Mouse (Mus musculus): ENCODE results near the gene Vti1a. TPM values are rescaled to one million over a fixed set of nuclear protein-coding genes. Genes with fewer than 3 reads are reported as not detected.
A peak's percentile ranks its signal among the peaks of the same experiment; 100 is the strongest.

Gene Vti1a
- polyA plus RNA-seq, 1 experiment from 2014 or later: 26.7 TPM

GRCm38 (mm10) chr19:55593729-55594444, 277.8 kb downstream of the Vti1a start:
- Histone ChIP-seq H3K4me1 (replicated peaks; ENCODE audit: control insufficient read depth, insufficient read depth, low read length) (peaks cover 32% of the 10 kb centered on the region), H3K36me3 (ENCODE audit: control insufficient read depth, insufficient read depth, low read length) (no peaks in the 10 kb centered on the region), H3K4me2 (ENCODE audit: low read depth, low read length) (peak overlapping the region; percentile 32; the same call in 1 of the 2 replicates), H3K27ac (ENCODE audit: low read length) (no peak overlapping the region; the same call in 1 of the 2 replicates), H3K9me3 (ENCODE audit: control insufficient read depth, low read length) (no peaks in the 10 kb centered on the region), H3K9ac (ENCODE audit: low read length) (no peak overlapping the region; the same call in 1 of the 2 replicates), H3K4me3 (ENCODE audit: low read length) (no peak overlapping the region), H3K27me3 (ENCODE audit: control insufficient read depth, insufficient read depth, low read depth, low read length) (no peaks in the 10 kb centered on the region)
- whole genome bisulfite sequencing: 36% methylated on average over 16 of the region's 16 CpGs
- ATAC-seq (ENCODE audit: low read depth): peak; percentile 94

- H3K36me3 ChIP-seq (ENCODE audit: control insufficient read depth, insufficient read depth, low read length): no peaks in the 10 kb centered on the region
- ATAC-seq (ENCODE audit: low read depth): no peak
- H3K27me3 ChIP-seq (ENCODE audit: control insufficient read depth, insufficient read depth, low read depth, low read length): no peaks in the 10 kb centered on the region
- no peak overlapping the region for H3K4me2 ChIP-seq (ENCODE audit: low read depth, low read length)
- H3K4me1 ChIP-seq (replicated peaks; ENCODE audit: control insufficient read depth, insufficient read depth, low read length): peaks cover 32% of the 10 kb centered on the region
- H3K27ac ChIP-seq (ENCODE audit: low read length): no peak overlapping the region
- H3K4me3 ChIP-seq (ENCODE audit: low read length): no peak overlapping the region
- H3K9ac ChIP-seq (ENCODE audit: low read length): no peak overlapping the region
- no peaks in the 10 kb centered on the region for H3K9me3 ChIP-seq (ENCODE audit: control insufficient read depth, low read length)
- WGBS: 69% methylated on average over 3 of the region's 3 CpGs
Measured at GRCm38 (mm10) chr19:55594451-55594850, 278.4 kb downstream of the Vti1a start.

- H3K9ac ChIP-seq (ENCODE audit: low read length): no peak overlapping the region
- no peak for ATAC-seq (ENCODE audit: low read depth)
- no peak overlapping the region for H3K4me2 ChIP-seq (ENCODE audit: low read depth, low read length)
- H3K4me1 ChIP-seq (replicated peaks; ENCODE audit: control insufficient read depth, insufficient read depth, low read length): peaks cover 32% of the 10 kb centered on the region
- no peak overlapping the region for H3K4me3 ChIP-seq (ENCODE audit: low read length)
- 19% methylated on average over 9 of the region's 9 CpGs for WGBS
- no peaks in the 10 kb centered on the region for H3K9me3 ChIP-seq (ENCODE audit: control insufficient read depth, low read length)
- no peaks in the 10 kb centered on the region for H3K36me3 ChIP-seq (ENCODE audit: control insufficient read depth, insufficient read depth, low read length)
- H3K27ac ChIP-seq (ENCODE audit: low read length): no peak overlapping the region
- no peaks in the 10 kb centered on the region for H3K27me3 ChIP-seq (ENCODE audit: control insufficient read depth, insufficient read depth, low read depth, low read length)
Measured at GRCm38 (mm10) chr19:55595945-55596649, 280.0 kb downstream of the Vti1a start.

GRCm38 (mm10) chr19:55596804-55597203, 280.7 kb downstream of the Vti1a start:
- Histone ChIP-seq H3K36me3 (ENCODE audit: control insufficient read depth, insufficient read depth, low read length) (no peaks in the 10 kb centered on the region), H3K4me3 (ENCODE audit: low read length) (no peak overlapping the region), H3K9me3 (ENCODE audit: control insufficient read depth, low read length) (no peaks in the 10 kb centered on the region), H3K4me1 (replicated peaks; ENCODE audit: control insufficient read depth, insufficient read depth, low read length) (peaks cover 32% of the 10 kb centered on the region), H3K9ac (ENCODE audit: low read length) (no peak overlapping the region), H3K27me3 (ENCODE audit: control insufficient read depth, insufficient read depth, low read depth, low read length) (no peaks in the 10 kb centered on the region), H3K27ac (ENCODE audit: low read length) (no peak overlapping the region), H3K4me2 (ENCODE audit: low read depth, low read length) (no peak overlapping the region)
- ATAC-seq (ENCODE audit: low read depth): no peak
- 24% methylated on average over 6 of the region's 6 CpGs for WGBS

DNA sequence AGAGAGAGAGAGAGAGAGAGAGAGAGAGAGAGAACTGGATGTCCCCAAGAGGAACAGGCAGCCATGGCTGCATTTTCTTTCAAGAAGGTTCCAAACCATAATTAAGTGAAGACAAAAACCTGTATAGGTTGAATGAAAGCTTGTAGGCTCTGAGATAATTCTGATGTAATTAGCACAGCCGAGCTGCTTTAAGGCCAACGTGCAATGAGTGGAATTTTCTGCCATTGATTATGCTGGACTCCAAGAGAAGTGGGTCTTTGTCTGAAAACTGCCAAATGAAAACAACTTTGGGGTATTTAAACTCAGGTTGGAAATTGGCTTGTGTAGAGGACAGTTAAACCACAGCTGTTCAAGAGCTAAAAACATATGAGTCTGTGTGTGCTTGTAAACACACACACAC, 281.2 kb downstream of the Vti1a start:
- H3K27ac ChIP-seq (ENCODE audit: low read length): no peak overlapping the region
- no peaks in the 10 kb centered on the region for H3K36me3 ChIP-seq (ENCODE audit: control insufficient read depth, insufficient read depth, low read length)
- H3K9me3 ChIP-seq (ENCODE audit: control insufficient read depth, low read length): no peaks in the 10 kb centered on the region
- no peak overlapping the region for H3K4me2 ChIP-seq (ENCODE audit: low read depth, low read length)
- no peak for ATAC-seq (ENCODE audit: low read depth)
- no peak overlapping the region for H3K9ac ChIP-seq (ENCODE audit: low read length)
- no peaks in the 10 kb centered on the region for H3K27me3 ChIP-seq (ENCODE audit: control insufficient read depth, insufficient read depth, low read depth, low read length)
- no peak overlapping the region for H3K4me3 ChIP-seq (ENCODE audit: low read length)
- peaks cover 32% of the 10 kb centered on the region for H3K4me1 ChIP-seq (replicated peaks; ENCODE audit: control insufficient read depth, insufficient read depth, low read length)
- WGBS: 53% methylated on average over 2 of the region's 2 CpGs

GRCm38 (mm10) chr19:55597951-55598350, 281.9 kb downstream of the Vti1a start:
- H3K9ac ChIP-seq (ENCODE audit: low read length): no peak overlapping the region
- no peaks in the 10 kb centered on the region for H3K9me3 ChIP-seq (ENCODE audit: control insufficient read depth, low read length)
- 64% methylated on average over 12 of the region's 12 CpGs for WGBS
- H3K4me2 ChIP-seq (ENCODE audit: low read depth, low read length): no peak overlapping the region
- ATAC-seq (ENCODE audit: low read depth): no peak
- no peak overlapping the region for H3K4me3 ChIP-seq (ENCODE audit: low read length)
- H3K36me3 ChIP-seq (ENCODE audit: control insufficient read depth, insufficient read depth, low read length): no peaks in the 10 kb centered on the region
- H3K27me3 ChIP-seq (ENCODE audit: control insufficient read depth, insufficient read depth, low read depth, low read length): no peaks in the 10 kb centered on the region
- H3K4me1 ChIP-seq (replicated peaks; ENCODE audit: control insufficient read depth, insufficient read depth, low read length): peaks cover 30% of the 10 kb centered on the region
- no peak overlapping the region for H3K27ac ChIP-seq (ENCODE audit: low read length)

DNA sequence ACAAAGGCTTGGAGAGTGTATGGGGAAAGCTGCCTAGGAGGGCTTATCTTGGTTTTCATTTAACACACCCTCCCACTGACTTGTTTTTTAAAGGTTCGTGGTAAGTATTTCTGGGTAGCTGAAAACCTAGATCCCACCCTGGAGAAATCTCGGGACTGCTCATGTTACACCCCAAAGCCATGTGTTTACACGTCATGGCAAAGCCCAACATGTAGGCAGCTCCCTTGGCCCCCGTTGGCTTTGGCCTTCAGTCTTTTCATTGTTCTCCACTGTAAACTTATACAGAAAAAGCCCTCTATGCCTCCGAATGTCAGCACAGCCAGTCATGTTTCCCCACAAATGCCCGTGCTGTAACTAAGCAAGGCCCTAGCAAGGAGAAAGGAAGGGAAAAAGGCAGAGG, 283.0 kb downstream of the Vti1a start:
- Histone ChIP-seq H3K27ac (ENCODE audit: low read length) (no peak overlapping the region), H3K9ac (ENCODE audit: low read length) (no peak overlapping the region), H3K4me2 (ENCODE audit: low read depth, low read length) (no peak overlapping the region), H3K4me3 (ENCODE audit: low read length) (no peak overlapping the region), H3K4me1 (replicated peaks; ENCODE audit: control insufficient read depth, insufficient read depth, low read length) (peaks cover 22% of the 10 kb centered on the region), H3K27me3 (ENCODE audit: control insufficient read depth, insufficient read depth, low read depth, low read length) (no peaks in the 10 kb centered on the region), H3K9me3 (ENCODE audit: control insufficient read depth, low read length) (no peaks in the 10 kb centered on the region), H3K36me3 (ENCODE audit: control insufficient read depth, insufficient read depth, low read length) (no peaks in the 10 kb centered on the region)
- ATAC-seq (ENCODE audit: low read depth): no peak
- WGBS: 43% methylated on average over 6 of the region's 6 CpGs

- H3K36me3 ChIP-seq (ENCODE audit: control insufficient read depth, insufficient read depth, low read length): no peaks in the 10 kb centered on the region; the same call in 1 of the 2 replicates
- no peak overlapping the region for H3K4me3 ChIP-seq (ENCODE audit: low read length)
- H3K9me3 ChIP-seq (ENCODE audit: control insufficient read depth, low read length): no peaks in the 10 kb centered on the region
- no peak overlapping the region for H3K27ac ChIP-seq (ENCODE audit: low read length)
- no peak for ATAC-seq (ENCODE audit: low read depth)
- H3K4me2 ChIP-seq (ENCODE audit: low read depth, low read length): no peak overlapping the region
- no peaks in the 10 kb centered on the region for H3K27me3 ChIP-seq (ENCODE audit: control insufficient read depth, insufficient read depth, low read depth, low read length)
- peaks cover 3% of the 10 kb centered on the region; the same call in 1 of the 2 replicates for H3K4me1 ChIP-seq (replicated peaks; ENCODE audit: control insufficient read depth, insufficient read depth, low read length)
- WGBS: 52% methylated on average over 10 of the region's 10 CpGs
- no peak overlapping the region for H3K9ac ChIP-seq (ENCODE audit: low read length)
Measured at GRCm38 (mm10) chr19:55607725-55608124, 291.6 kb downstream of the Vti1a start.

DNA sequence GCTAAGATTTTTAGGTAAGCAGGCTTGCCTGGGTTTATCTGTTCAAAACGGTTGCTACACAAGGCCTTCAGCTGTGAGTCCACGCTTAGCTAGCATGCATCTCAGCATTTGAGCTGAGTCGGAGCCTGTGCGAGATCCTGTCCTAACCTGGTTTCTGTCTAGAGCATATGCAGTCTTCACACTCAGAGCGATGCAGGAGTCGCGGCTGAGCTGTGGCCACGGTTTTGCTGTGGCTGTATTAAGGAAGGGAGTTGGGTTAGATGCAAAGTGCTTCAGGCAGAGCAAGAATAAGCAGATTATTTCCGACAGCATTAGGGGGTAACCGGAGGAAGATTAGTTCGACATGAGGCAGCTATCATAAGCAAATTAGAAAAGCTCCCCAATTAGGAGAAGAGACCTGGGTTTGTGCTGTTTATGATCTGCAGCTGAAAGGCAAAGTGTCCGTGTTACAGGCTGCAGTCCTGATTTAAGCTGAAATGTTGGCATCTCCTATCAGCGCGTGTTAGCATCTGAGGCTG, 292.8 kb downstream of the Vti1a start:
- Histone ChIP-seq H3K9me3 (ENCODE audit: control insufficient read depth, low read length) (no peaks in the 10 kb centered on the region), H3K4me2 (ENCODE audit: low read depth, low read length) (no peak overlapping the region), H3K4me1 (replicated peaks; ENCODE audit: control insufficient read depth, insufficient read depth, low read length) (peaks cover 3% of the 10 kb centered on the region; the same call in 1 of the 2 replicates), H3K4me3 (ENCODE audit: low read length) (no peak overlapping the region), H3K27me3 (ENCODE audit: control insufficient read depth, insufficient read depth, low read depth, low read length) (no peaks in the 10 kb centered on the region), H3K36me3 (ENCODE audit: control insufficient read depth, insufficient read depth, low read length) (no peaks in the 10 kb centered on the region; the same call in 1 of the 2 replicates), H3K27ac (ENCODE audit: low read length) (no peak overlapping the region), H3K9ac (ENCODE audit: low read length) (no peak overlapping the region)
- no peak for ATAC-seq (ENCODE audit: low read depth)
- 86% methylated on average over 14 of the region's 14 CpGs for WGBS
